Mouse (Mus musculus) naive thymus-derived CD4-positive, alpha-beta T cell, adult 2 months (primary cell): Measurements from ENCODE around the gene Gm10053.
"Not testable (repeated sequence)": the region's sequence is repeated elsewhere in the genome, so short reads cannot be mapped to it uniquely, and the experiment has no call there.

ENCODE experiments used
- DNase-seq: peaks from one replicate; pipeline ENCODE4 v3.0.0-alpha.2; 2011; ENCODE audit warnings: low read depth

Gene Gm10053

DNA sequence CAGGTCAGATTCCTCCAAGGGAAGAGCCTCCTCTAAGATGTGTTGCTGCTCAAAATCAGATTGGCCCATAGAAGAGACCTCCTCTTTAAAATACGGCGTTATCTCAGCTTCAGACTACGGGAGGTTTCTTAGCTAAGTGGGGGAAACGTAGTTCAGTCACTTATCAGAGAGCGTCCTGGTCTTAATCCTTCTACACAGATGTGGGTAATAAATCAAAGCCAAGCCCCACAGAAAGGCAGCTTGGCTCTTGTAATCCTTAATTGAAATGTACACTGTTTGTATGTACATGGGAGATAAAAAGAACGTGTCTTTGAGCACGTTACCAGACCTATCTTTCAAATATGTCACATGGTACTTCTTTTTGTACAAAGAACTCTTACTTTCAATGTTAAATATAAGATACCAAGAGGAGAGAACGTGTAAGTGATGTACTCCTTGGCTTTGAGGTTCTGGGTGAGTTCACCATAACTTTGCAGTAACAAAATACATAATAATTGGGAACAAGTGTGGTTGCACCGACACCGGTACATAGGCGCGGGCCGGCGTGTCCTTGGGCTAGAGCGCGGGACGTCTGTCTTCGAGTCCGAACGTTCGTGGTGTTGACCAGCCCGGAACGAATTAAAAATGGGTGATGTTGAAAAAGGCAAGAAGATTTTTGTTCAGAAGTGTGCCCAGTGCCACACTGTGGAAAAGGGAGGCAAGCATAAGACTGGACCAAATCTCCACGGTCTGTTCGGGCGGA, at the start of gene Gm10053:
Gm10053 (plus strand) TSS at position 558 of the 742 bp plus-strand sequence.
- not testable (repeated sequence) for DNase-seq

DNA sequence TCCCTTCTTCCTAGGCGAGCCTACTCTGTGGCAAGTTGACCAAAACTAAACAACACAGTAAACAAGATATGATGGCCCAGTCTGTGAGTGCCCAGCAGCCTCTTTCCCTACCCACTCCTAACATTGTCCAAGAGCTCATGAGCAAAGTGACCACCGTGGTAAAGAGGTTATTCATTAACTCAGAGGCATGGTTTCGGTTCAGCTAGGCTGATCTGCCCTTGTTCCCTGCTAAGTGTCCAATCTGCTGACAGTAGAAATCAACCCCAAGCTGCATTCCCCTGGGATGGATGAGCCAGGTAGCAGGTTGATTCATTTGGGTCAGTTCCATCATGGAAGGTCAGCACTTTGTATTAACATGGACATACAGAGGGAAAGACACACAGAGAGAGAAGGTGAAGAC, 33.4 kb upstream of the Gm10053 start:
- no peak for DNase-seq

DNA sequence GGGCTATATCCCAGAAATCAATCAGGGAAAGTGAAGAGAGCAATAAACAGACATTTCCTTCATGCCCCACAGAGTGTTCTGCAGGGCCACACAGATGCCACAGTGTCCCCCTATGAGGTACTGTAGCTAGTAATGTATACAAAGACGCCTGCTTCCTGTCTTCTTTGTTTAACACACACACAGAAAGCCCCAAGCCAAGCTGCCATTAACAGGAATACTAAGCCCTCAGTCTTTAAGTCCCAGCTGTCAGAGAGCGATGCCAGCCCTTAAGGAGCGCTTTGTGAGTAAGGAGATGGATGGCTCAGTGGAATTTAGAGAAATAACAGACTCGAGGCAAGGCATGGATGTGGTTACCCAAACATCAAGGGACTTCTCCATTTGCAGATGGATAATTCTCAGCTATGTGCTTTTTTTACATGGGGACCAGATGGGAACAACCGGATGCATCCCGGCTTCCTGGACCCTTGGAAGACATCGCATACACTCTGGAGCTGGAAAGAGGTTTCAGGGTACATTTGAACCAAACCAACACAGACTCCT, 30.4 kb upstream of the Gm10053 start:
- no peak for DNase-seq

DNA sequence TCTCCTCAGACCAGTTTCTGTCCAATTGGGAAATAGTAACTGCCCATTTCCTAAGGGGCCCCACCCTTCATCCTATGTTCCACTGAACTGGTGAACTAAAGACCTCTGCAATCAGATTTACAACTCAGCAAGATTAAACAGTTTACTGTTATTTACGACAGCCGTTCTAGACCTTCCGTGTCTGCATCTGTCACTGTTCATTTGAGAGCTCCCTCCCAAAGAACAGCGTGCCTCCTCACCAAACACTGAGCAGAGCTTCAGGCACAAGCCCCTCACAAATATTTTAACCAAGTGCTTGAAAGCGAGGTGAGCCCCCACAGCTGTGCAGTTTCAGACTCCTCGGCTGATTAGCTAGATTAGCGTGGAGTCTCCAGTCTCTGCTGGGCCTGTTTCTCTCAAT, 27.1 kb upstream of the Gm10053 start:
- DNase-seq = no peak

DNA sequence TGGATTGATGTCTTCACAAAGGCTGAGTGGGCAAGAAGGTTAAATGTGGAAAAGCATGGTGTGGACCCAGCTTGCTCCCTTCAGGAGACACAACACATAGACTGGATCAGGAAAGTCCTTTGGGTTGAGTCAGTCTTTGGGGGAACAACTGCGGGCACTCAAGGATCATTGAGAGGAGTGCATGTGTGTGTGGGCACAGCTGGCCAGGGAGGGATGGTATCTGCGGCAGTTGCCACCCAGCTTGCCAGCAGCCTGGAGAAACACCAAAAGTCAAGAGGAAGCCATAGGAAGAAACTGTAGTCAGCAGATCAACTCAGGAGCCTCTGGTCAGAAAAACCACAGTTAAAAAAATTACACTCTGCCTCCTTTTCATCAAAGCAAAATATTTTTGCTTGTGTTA, 26.6 kb upstream of the Gm10053 start:
- no peak for DNase-seq

DNA sequence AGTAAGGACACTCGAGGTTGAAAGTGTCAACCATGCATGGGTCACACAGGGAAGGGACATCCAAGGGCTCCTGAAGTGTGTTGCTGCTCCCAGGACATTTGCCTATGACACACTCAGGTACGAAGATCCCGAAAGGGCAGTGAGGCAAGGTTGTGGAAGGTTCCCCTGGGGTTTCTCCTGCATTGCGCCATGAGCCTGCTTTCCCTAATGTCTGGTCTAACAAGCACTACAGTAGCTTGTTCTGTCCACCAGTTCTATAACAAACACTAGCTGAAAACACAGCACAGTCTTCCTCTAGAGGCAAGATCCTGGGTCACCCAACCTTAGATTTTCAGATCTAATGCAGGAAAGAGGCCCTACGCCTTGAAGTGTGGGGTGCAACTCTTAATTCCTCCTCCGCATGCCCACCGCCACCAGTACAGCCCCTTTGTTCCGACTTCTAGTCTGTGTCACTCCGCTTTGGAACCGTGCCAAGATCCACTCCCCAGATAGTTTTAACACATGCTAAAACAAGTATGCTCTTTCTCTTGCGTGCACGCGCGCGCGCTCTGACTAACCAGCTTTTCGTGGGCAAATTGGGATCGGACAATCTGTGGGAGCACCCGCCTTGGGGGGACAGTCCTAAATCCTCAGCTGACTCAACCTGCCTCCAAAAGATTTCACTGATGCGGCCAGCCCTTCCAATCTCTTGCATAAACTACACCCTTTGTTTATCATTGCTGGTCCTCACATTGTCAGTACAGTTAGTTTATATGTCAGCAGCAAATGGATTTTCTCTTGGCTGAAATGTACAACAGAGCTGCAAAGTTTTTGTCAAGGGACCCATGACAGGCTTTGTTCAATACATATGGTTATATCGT, 23.8 kb upstream of the Gm10053 start:
- no peak for DNase-seq

DNA sequence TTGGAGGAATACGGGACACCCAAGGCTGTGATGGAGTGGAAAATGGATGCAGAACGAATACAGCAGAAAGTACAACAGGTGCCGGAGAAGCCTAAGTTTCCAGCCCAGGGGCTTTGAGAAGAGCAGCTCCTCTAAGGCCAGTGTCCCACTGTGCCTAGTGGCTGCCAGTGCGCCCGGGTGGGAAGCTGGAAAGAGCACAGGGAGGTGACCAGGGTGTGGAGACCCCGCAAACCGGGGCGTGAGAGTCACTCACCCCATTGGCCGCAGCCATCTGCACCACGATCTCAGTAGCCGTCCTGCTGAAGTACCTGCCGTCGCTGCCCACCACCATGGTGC, 14.2 kb upstream of the Gm10053 start:
- DNase-seq = no peak

DNA sequence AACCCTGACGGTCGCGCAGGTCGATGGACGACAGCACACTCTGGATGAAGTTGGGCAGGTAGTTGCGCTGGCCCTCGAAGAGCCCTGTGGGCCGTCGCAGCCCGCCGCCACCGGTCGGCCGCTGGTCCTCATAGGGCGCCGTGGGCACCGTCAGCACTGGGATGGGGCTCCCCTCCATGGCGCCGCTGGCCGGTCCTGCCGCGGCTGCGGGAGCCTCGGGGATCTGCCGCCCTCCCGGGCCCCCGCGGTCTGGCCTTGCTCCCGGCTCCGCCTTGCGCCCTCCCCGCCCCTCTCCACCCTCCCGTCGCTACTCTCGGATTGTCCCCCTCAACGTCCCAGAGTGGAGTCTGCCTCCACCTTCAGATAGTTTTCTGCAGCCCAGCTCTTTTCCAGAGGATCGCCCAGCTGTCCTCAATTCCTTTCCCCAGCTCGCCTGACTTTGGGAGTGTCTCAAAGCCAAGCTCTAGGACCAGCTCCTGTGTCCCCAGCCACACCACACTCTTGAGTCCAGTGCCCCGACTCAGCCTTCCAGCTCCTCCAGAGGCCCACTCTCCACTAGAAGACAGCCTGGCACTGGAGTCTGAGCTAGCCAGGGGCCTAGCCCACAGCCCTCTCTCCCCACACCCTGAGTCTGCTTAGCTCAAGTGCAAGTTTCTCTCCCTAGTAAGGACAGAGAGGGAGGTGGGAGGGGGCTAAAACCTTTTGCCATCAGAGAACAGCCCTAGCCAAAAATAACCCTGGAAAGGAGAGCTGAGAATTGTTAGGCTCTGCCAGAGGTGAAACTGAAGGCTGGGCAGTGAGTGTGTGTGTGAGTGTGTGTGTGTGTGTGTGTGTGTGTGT, 13.7 kb upstream of the Gm10053 start, which contains the start of gene Pgm5:
Pgm5 (minus strand) TSS at position 244 of the 840 bp plus-strand sequence.
- DNase-seq = no peak

DNA sequence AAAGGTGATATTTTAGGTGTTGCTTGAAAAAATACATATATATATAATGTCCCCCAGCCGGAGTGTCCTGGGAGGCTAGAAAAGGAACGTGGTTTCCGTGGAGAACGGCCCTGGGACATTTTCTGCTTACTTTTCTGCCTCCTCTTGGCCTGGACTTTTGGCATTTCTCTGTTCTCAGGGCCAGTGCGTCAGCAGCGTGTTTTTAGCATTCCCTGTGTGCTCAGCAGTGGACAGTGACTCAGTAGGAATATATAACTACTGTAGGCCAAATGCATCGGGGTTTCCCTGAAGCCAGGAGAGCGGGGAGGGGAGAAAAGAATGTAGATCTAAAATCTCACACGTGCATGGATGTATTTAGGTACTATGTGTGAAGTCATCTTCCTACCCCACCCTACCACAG, 10.1 kb upstream of the Gm10053 start:
- no peak for DNase-seq

DNA sequence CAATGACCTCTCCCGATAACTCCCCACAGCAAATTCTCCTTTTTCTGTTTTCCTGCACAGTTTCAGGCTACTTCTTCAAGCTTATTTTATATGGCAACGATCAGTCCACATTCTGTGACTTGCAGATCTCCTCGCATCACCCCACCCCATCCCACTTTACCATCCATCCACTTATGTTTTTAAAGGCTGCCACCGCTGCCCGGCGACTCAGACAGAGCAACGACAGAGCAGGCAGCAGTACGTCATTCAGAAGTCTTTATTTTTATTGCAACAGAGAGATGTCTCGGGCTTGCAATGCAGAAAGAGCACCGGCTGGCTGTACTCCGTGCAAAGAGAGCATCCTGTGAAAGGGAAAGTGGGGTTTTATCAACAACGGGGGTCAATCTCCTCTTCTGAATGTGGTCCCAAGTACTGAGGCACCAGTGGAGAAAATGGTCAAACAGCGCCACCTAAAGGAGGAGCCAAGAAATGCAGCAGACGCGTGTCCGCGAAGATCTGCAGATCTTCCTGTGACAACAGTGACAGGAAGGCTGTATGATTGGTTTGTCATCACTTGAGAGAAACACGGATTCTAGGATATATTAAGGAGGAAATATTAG, 4.3 kb upstream of the Gm10053 start:
- DNase-seq = peak; percentile 12

DNA sequence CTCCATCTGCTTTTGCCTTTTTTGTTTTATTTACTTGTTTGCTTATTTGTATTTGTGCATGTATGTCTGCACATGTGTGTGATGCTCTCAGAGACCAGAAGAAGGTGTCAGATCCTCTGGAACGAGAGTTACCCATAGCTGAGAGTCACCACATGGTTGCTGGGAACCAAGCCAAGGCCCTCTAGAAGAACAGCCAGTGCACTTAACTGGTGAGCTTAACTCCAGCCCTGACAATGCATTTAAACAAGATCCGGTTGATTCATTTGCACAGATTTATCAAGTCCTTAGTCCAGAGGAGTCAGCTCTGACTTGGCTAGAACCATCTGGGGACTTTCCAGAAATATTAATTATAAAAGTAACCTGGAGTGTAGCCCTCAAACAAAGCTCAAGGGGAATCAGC, 1.6 kb upstream of the Gm10053 start:
- DNase-seq = no peak

DNA sequence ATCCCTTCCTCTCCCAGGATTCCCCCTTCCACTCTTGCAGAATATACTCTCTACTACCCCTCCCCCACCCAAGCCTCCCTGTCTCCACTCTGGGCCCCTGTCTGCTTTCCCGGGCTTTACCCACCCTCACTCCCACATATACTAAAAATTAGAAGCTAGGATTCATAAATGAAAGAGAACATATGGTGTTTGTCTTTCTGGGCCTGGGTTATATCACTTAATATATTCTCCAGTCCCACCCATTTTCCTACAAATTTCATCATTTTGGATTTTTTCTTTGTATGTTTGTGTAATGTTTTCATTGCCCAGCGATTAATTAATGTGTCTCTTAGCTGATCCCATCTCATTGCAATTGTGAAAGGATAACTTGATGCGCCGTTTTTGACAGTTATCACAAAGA, 5.8 kb downstream of the Gm10053 start:
- no peak for DNase-seq

DNA sequence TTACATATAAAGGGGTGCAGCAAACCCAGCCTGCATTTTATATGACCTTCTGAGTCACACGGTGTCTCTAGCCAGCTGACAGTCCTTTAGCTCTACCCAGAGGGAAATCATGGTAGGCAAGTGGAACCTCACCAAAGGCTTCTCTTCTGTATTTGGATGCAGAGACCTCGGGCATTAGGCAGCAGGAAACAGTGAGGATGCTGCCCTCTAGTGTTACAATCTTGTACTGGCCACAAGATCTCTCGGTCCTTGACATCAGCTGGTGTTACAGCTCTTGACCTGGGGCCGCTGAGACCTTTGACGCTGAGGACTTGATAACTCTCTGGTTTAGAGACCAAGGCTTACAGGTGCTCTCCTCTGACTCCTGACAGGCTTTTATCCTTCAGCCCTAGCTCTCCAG, 10.0 kb downstream of the Gm10053 start:
- DNase-seq = peak; percentile 46

DNA sequence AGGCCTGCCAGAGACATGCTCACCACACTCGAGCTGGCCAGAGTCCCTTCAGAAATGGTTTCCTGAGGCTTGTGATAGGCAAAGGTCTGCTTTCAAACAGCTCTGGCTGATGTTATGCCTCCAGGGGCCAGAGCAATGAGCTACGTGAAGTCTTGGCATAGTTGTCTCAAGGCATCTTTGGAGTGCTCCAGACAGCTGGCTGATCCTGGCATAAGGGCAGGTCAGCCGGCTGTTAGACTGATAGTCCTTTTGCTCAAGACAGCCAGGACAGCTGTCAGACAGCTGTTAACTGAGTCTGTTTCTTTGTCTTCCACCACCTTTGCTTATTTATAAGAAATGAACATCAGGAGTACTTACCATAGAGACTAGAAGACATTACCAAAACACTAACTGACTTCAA, 11.4 kb downstream of the Gm10053 start:
- DNase-seq = no peak

DNA sequence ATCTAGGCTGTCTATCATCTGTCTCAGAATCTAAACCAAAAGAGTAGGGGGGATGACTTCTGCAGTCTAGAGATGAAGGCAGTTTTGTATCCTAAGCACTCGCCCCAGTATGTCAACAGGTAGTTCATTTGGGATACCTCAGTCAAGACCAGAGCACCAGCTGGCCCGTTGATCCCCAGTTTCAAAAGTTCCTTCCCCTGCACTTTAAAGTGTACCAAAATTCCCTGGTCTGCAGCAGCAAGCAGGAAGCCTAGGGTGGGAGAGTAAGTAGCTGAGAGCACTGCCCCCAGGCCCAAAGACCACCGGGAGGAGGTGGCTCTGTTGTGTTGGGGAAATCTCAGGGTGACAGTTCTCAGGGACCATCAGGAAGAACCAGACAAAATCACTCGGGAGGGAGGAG, 21.1 kb downstream of the Gm10053 start:
- DNase-seq = no peak

DNA sequence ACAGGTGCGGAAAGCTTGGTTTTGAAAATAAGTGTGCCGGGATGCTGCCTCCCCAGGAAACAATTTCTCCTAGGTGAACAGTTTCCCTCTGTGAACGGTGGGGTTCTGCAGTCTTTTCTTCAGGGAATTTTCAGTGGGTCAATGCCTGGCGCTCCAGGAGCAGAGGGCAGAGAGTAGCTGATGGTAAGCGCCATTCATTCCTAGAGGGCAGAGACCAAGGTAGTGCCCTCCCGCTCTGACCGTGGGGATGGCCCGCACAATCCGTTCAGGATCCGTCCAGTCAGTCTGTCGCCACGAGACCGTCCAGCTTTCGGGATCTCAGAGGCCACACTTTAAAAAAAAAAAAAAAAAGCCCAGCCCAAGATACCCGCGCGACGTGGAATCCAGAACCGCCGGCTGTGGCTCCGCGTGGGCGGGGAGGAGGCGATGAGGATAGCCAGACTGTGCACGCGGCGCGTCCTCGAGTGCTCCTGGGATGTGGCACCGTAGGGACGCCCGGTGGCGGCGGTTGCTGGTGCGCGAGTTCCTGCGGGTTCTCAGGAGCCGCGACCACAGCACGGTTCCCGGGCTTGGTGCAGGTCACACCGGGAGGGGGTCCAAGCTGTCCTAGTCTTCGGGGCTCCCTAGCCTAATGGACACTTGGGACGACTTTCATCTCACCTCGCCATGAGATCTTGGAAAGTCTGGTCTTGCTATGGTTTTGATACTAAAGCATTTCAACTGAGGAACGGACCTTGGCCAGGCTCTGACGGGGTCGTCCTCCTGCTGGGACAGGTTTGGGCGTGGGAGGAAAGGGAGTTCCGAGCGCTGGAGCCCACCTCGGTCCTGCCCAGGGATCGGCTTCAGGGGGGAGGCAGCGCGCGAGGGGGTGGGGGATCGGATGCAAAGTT, 21.8 kb downstream of the Gm10053 start:
- no peak for DNase-seq

DNA sequence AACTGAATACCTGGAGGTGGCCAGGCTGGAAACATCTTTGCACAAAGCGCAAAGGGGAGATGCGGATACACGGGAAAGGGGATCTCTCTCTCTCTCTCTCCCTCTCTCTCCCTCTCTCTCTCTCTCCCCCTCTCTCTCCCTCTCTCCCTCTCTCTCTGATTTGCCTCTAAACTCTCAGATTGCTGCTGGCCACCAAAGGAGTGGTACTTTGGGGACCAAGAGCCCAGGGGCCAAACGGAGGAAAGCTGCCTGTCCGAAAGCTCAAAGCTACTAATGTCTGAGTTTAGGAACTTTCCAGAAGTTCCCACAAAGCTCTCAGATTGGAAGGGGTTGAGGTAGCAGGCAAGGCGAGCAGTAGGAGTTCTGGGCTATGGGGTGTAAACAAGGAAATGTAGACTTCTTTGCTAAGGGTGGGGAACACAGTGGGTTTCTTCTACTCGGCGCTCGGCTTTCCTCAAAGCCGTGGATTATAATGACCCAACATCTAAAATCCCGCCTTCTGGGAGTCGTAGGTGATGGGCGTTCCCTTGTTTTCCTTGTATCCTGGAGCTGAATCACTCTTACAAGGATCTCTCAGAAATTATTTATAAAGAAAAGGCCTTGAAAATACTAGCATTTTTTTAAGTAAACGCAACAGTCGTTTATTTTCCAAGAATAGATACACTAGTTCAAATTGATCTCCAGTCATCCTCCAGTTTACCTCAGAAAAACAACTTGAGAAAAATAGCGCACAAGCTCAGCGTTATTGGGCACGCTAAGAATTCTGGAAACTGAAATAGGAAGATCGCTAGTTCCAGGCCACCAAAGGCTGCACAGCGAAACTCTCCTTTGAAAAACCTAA, 22.6 kb downstream of the Gm10053 start:
- DNase-seq = no peak

DNA sequence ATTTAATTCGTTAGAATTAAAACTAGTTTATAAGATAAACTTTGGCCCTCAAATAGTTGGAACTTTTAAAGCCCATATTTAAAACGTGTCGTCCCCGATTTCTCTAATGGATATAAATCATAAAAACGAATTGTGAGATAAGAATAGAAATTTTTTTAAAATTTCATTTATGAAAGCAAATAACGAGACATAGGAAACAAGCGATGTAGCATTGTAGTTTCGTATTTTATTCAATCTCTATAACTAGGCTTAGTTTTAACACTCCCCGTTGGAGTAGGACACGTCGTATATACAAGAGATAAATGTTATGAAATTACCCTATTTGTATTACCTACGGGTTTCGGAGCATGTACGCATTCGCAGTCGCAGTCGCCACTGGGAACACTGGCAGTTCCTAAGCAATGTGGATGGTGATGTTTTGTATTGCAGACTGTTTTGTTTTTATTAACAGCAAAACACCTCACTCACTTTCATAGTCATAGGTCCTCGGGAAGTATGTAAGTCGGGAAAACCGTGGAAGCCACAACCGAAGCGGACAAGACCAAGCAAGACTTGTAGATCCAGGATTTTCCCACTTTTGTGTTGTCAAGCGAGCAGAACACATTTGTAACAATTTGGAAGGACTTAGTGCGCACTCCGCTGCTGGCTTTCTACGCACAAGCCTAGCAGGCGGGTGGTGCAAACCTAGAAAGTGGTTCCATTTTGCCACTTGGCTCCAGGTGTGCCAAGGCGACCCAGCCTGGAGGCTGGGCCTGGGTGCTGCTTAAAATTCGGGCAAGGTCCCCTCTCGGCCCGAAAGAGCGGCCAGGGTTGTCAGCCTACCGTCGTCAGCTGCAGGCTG, 23.5 kb downstream of the Gm10053 start:
- DNase-seq = no peak
